Mouse (Mus musculus) lung, postnatal 0 days (tissue): ENCODE measurements around the gene Tbc1d16.

ENCODE experiments used
- CTCF ChIP-seq: IDR thresholded peaks from 2 replicates; pipeline ENCODE4 v1.5.1; 2016; ENCODE audit warnings: antibody characterized with exemption, mild to moderate bottlenecking
- EP300 ChIP-seq: IDR thresholded peaks from 2 replicates; pipeline ENCODE4 v1.6.1; 2016; ENCODE audit warnings: antibody characterized with exemption, mild to moderate bottlenecking, control low read depth

DNA sequence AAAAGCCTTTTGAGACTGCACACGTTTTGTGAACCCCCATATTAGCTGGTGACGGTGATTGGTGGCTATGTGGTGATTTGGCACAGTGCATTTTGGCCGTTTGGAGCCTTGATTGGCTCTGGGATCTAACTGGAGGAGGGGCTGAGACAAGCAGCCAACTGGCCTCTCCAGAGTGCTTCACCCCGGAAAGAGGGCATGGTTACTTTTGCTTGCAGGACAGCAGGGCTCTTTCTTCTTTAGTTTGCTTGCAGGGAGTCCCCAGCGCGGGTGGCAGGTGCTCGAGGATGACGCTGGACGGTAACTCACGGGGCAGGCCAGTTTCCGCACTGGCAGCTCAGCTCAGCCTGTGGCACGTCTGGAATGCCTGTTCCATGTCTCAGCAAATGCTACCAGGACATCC lies 101.2 kb downstream of the Tbc1d16 start:
- TF ChIP-seq EP300 (no peak), CTCF (no peak)
